Mouse (Mus musculus) midbrain, postnatal 0 days (tissue): Measurements from ENCODE around the gene Emc4. TPM values are rescaled to one million over a fixed set of nuclear protein-coding genes. Genes with fewer than 3 reads are reported as not detected.

Experiments used
- ATAC-seq: fragments of 200-750 bp; cut with Nextera tagmentation; 2 replicates; pipeline ENCODE4 v1.8.0; 2017; ENCODE audit warnings: moderate number of reproducible peaks, mild to moderate bottlenecking, moderate TSS enrichment, moderate library complexity; ENCODE audit not compliant: low FRiP score
- DNase-seq: peaks from one replicate; pipeline ENCODE4 v3.0.0-alpha.2; 2015; ENCODE audit warnings: low spot score
- H3K27ac ChIP-seq: fragments of 300-500 bp; sonication (generic); 2 replicates; pipeline ENCODE4 v1.5.1; 2014; ENCODE audit warnings: low read depth, mild to moderate bottlenecking, low read length, mixed read lengths
- H3K27me3 ChIP-seq: fragments of 300-500 bp; sonication (generic); 2 replicates; pipeline ENCODE4 v1.6.1; 2014; ENCODE audit warnings: low read length, control low read depth, mixed read lengths; ENCODE audit not compliant: insufficient read depth
- H3K36me3 ChIP-seq: fragments of 300-500 bp; sonication (generic); 2 replicates; pipeline ENCODE4 v1.6.1; 2014; ENCODE audit warnings: low read length, control low read depth, mixed read lengths; ENCODE audit not compliant: insufficient read depth
- H3K4me1 ChIP-seq: fragments of 300-500 bp; sonication (generic); 2 replicates; pipeline ENCODE4 v1.6.1; 2014; ENCODE audit warnings: mild to moderate bottlenecking, control low read depth, antibody characterized with exemption, low read length, mixed read lengths; ENCODE audit not compliant: insufficient read depth
- H3K4me2 ChIP-seq: fragments of 300-500 bp; sonication (generic); 2 replicates; pipeline ENCODE4 v1.6.1; 2014; ENCODE audit warnings: low read depth, mild to moderate bottlenecking, low read length, mixed read lengths; ENCODE audit not compliant: poor library complexity, severe bottlenecking
- H3K4me3 ChIP-seq: fragments of 300-500 bp; sonication (generic); 2 replicates; pipeline ENCODE4 v1.5.1; 2014; ENCODE audit warnings: low read depth, mild to moderate bottlenecking, low read length, moderate library complexity
- H3K9ac ChIP-seq: fragments of 300-500 bp; sonication (generic); replicated peaks from 2 replicates; pipeline ENCODE4 v1.6.1; 2014; ENCODE audit warnings: mild to moderate bottlenecking, low read length, moderate library complexity, mixed read lengths; ENCODE audit not compliant: poor library complexity, severe bottlenecking
- H3K9me3 ChIP-seq: fragments of 300-500 bp; sonication (generic); 2 replicates; pipeline ENCODE4 v1.6.1; 2016; ENCODE audit warnings: low read length, control low read depth
- CTCF ChIP-seq: IDR thresholded peaks from 2 replicates; pipeline ENCODE4 v1.5.1; 2016; ENCODE audit warnings: antibody characterized with exemption, mild to moderate bottlenecking
- WGBS: fragments of 180-500 bp; shearing (Covaris S2); extraction: QIAGEN DNeasy Blood & Tissue Kit; methylation state at CpG from one replicate; pipeline ENCODE4 v1.1.7; 2014; 5-methylcytosine and 5-hydroxymethylcytosine counted together
- polyA plus RNA-seq: library from polyadenylated mRNA; unstranded; fragments of >200 nt; fragmentation: Nextera tagmentation; extraction: Ambion mirVana; gene quantifications from 2 replicates; pipeline ENCODE4 v1.2.1, GENCODE M21; 2015
- total RNA-seq: library from RNA; depleted of rRNA; stranded (reverse); fragments of >200 nt; gene quantifications from 2 replicates; pipeline ENCODE4 v1.2.3, GENCODE M21; 2014; rRNA removed

Emc4 gene
- total and polyA plus RNA-seq, 2 experiments from 2014 or later: 129 to 219 TPM

- Histone ChIP-seq H3K9ac (no peak overlapping the region), H3K36me3 (no peaks in the 10 kb centered on the region), H3K9me3 (no peaks in the 10 kb centered on the region), H3K4me1 (no peaks in the 10 kb centered on the region), H3K4me2 (no peak overlapping the region), H3K27ac (no peak overlapping the region), H3K4me3 (no peak overlapping the region), H3K27me3 (no peaks in the 10 kb centered on the region)
- ATAC-seq (no peak), DNase-seq (no peak)
- no peak for TF ChIP-seq CTCF
- WGBS: 86% methylated on average over 7 of the region's 7 CpGs
These were observed 48.9 kb downstream of the Emc4 start for GRCm38 (mm10) chr2:112318905-112319304.

GRCm38 (mm10) chr2:112318227-112318626, 49.6 kb downstream of the Emc4 start:
- 83% methylated on average over 2 of the region's 2 CpGs for WGBS
- no peak overlapping the region for H3K27ac ChIP-seq
- H3K4me3 ChIP-seq: no peak overlapping the region
- ATAC-seq: no peak
- H3K27me3 ChIP-seq: no peaks in the 10 kb centered on the region
- H3K4me2 ChIP-seq: no peak overlapping the region
- no peak for DNase-seq
- no peaks in the 10 kb centered on the region for H3K9me3 ChIP-seq
- no peak overlapping the region for H3K9ac ChIP-seq
- H3K36me3 ChIP-seq: no peaks in the 10 kb centered on the region
- no peak for TF ChIP-seq CTCF
- no peaks in the 10 kb centered on the region for H3K4me1 ChIP-seq

- ATAC-seq: no peak
- no peaks in the 10 kb centered on the region for H3K9me3 ChIP-seq
- WGBS: 87% methylated on average over 7 of the region's 7 CpGs
- DNase-seq: no peak
- no peaks in the 10 kb centered on the region for H3K4me1 ChIP-seq
- no peak for TF ChIP-seq CTCF
- H3K27ac ChIP-seq: no peak overlapping the region
- no peak overlapping the region for H3K4me2 ChIP-seq
- no peaks in the 10 kb centered on the region for H3K36me3 ChIP-seq
- H3K9ac ChIP-seq: no peak overlapping the region
- no peak overlapping the region for H3K4me3 ChIP-seq
- no peaks in the 10 kb centered on the region for H3K27me3 ChIP-seq
These were observed 52.2 kb downstream of the Emc4 start for GRCm38 (mm10) chr2:112315638-112316037.

Other genes with a start within 250 kb of the Emc4 start
- 0.16 TPM in 1 of 2 replicates, not detected in the other for gene Olfr1316, start 233.1 kb downstream of the Emc4 start, total RNA-seq
- gene Olfr1316, start 233.1 kb downstream of the Emc4 start, polyA plus RNA-seq: not detected in 2 replicates
- gene Olfr1317, start 227.7 kb downstream of the Emc4 start, total RNA-seq: not detected in 2 replicates
- gene Olfr1317, start 227.7 kb downstream of the Emc4 start, polyA plus RNA-seq: not detected in 2 replicates
- not detected in 2 replicates for gene Olfr1318, start 213.8 kb downstream of the Emc4 start, total RNA-seq
- gene Olfr1318, start 213.8 kb downstream of the Emc4 start, polyA plus RNA-seq: 0.05 TPM in 1 of 2 replicates, not detected in the other
- 23.3 and 37.2 TPM in 2 replicates for gene Lpcat4, start 128.6 kb downstream of the Emc4 start, total RNA-seq
- 20.2 and 21.6 TPM in 2 replicates for gene Lpcat4, start 128.6 kb downstream of the Emc4 start, polyA plus RNA-seq
- not detected in 2 replicates for gene Nutm1, start 108.7 kb downstream of the Emc4 start, total RNA-seq
- gene Nutm1, start 108.7 kb downstream of the Emc4 start, polyA plus RNA-seq: 0.06 and 0.09 TPM in 2 replicates
- gene Nop10, start 106.1 kb downstream of the Emc4 start, total RNA-seq: 75.7 and 111 TPM in 2 replicates
- 151 and 158 TPM in 2 replicates for gene Nop10, start 106.1 kb downstream of the Emc4 start, polyA plus RNA-seq
- 69.7 and 81.6 TPM in 2 replicates for gene Slc12a6, start 102.2 kb downstream of the Emc4 start, total RNA-seq
- 13.3 and 14.1 TPM in 2 replicates for gene Slc12a6, start 102.2 kb downstream of the Emc4 start, polyA plus RNA-seq
- 2.3 and 2.5 TPM in 2 replicates for gene Gm21985, start 101.7 kb downstream of the Emc4 start, total RNA-seq
- gene Gm21985, start 101.7 kb downstream of the Emc4 start, polyA plus RNA-seq: not detected in 2 replicates
- 15.1 and 18.7 TPM in 2 replicates for gene Katnbl1, start 11.2 kb upstream of the Emc4 start, total RNA-seq
- 19.8 and 20.1 TPM in 2 replicates for gene Katnbl1, start 11.2 kb upstream of the Emc4 start, polyA plus RNA-seq
- gene Emc7, start 87.0 kb upstream of the Emc4 start, total RNA-seq: 16.8 and 19.5 TPM in 2 replicates
- 33.1 and 33.5 TPM in 2 replicates for gene Emc7, start 87.0 kb upstream of the Emc4 start, polyA plus RNA-seq
- gene Chrm5, start 112.7 kb upstream of the Emc4 start, total RNA-seq: 7.6 and 7.7 TPM in 2 replicates
- 2.7 and 3.1 TPM in 2 replicates for gene Chrm5, start 112.7 kb upstream of the Emc4 start, polyA plus RNA-seq
- 6.7 and 8.9 TPM in 2 replicates for gene Aven, start 124.9 kb upstream of the Emc4 start, total RNA-seq
- gene Aven, start 124.9 kb upstream of the Emc4 start, polyA plus RNA-seq: 2.8 and 3.5 TPM in 2 replicates